11 mouse cellular contexts compared by ENCODE assay signal in the genomic region with DNA sequence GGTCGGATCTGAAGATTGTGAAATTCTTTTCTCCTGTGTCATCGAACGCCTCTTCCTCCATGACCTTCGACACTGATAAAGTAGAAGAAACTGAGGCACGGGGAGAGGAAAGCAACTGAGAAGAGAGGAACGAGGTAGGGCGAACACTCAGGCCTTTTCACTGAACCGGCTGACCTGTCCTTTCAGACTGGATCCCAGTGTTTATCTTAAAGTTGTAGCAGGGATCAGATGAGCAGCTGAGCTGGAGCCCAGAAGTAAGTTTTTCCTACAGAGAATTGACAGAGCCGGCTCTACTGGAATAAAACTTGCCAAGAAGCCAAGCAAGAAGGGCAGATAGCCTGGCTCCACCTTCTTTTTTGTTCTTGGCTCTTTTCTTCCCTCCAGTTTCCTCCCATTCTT. TPM values are rescaled to one million over a fixed set of nuclear protein-coding genes. Genes with fewer than 3 reads are reported as not detected.
A peak's percentile ranks its signal among the peaks of the same experiment; 100 is the strongest.
DNase-seq lines count a peak whose midpoint lies in the region; ATAC-seq and TF ChIP-seq lines count a peak whose summit lies in the region.
"Had no signal": no experiment of that assay in that cellular context is flagged by ENCODE, and none has a peak within 500 bp of the region (broad histone marks: within the 10 kb centered on the region; RNA-seq: fewer than 3 reads in every experiment).

No protein-coding gene starts in this region.

- no peak overlapping the region for H3K9ac ChIP-seq in heart, adult 2 months (ENCODE audit: low read depth, low read length)
- peak overlapping the region; percentile 31; the same call in 1 of the 2 replicates for H3K9ac ChIP-seq in forebrain, embryonic 13.5 days
- H3K9ac ChIP-seq in liver, embryonic 12.5 days = no peak overlapping the region

- DNase-seq in heart, embryonic 10.5 days (ENCODE audit: low spot score) = no peak
- DNase-seq in heart, adult 2 months = no peak
- DNase-seq in 3T3-L1 (ENCODE audit: low read depth, low spot score) = peak; percentile 41
- DNase-seq in thymus, postnatal 10 days (ENCODE audit: low spot score in 2 of 2) = no peak
- no peak for DNase-seq in left cerebral cortex, postnatal 10 days (ENCODE audit: extremely low spot score in 1 of 2, low spot score in 2 of 2)
- DNase-seq in layer of hippocampus, postnatal 10 days (ENCODE audit: low spot score in 2 of 2) = no peak
- DNase-seq: adrenal gland, postnatal 36 days; B cell, adult 2 months had no signal

- no peaks in the 10 kb centered on the region for H3K9me3 ChIP-seq in heart, embryonic 10.5 days
- no peaks in the 10 kb centered on the region for H3K9me3 ChIP-seq in forebrain, embryonic 13.5 days (replicated peaks)
- H3K9me3 ChIP-seq in liver, embryonic 12.5 days (replicated peaks) = no peaks in the 10 kb centered on the region

- intact Hi-C loops in heart, adult 2 months (cut with DNase I) = no loop called here
- intact Hi-C loops in left cerebral cortex, postnatal 10 days (cut with DNase I) = no loop called here

- no peak for ATAC-seq in forebrain, embryonic 13.5 days
- no peak for ATAC-seq in liver, embryonic 12.5 days

- H3K79me2 ChIP-seq in heart, adult 2 months (replicated peaks; ENCODE audit: control insufficient read depth, insufficient read depth, low read length) = no peaks in the 10 kb centered on the region

- no peaks in the 10 kb centered on the region for H3K27me3 ChIP-seq in heart, embryonic 10.5 days (ENCODE audit: insufficient read depth, poor library complexity, severe bottlenecking)
- no peaks in the 10 kb centered on the region for H3K27me3 ChIP-seq in heart, adult 2 months (ENCODE audit: control insufficient read depth, insufficient read depth, low read length)
- no peaks in the 10 kb centered on the region for H3K27me3 ChIP-seq in forebrain, embryonic 13.5 days
- peaks cover 49% of the 10 kb centered on the region for H3K27me3 ChIP-seq in liver, embryonic 12.5 days (replicated peaks)

- WGBS in heart, embryonic 10.5 days = 13% methylated on average over 9 of the region's 9 CpGs
- 52% methylated on average over 9 of the region's 9 CpGs for WGBS in heart, adult 2 months
- 17% methylated on average over 9 of the region's 9 CpGs for WGBS in forebrain, embryonic 13.5 days
- WGBS in liver, embryonic 12.5 days (ENCODE audit: insufficient replicate concordance) = 27% methylated on average over 9 of the region's 9 CpGs

- no peak for TF ChIP-seq EP300 in heart, adult 2 months (IDR thresholded peaks at IDR 0.05; ENCODE audit: insufficient read depth, low read depth, low read length)

- H3K36me3 ChIP-seq in heart, embryonic 10.5 days = peaks cover 10% of the 10 kb centered on the region; the same call in 1 of the 2 replicates
- H3K36me3 ChIP-seq in heart, adult 2 months (ENCODE audit: control insufficient read depth, insufficient read depth, low read length) = no peaks in the 10 kb centered on the region
- 0 out of 2 replicates have a peak, but pooled peaks cover 5% of the 10 kb centered on the region for H3K36me3 ChIP-seq in forebrain, embryonic 13.5 days (ENCODE audit: poor library complexity, severe bottlenecking)
- H3K36me3 ChIP-seq in liver, embryonic 12.5 days = no peaks in the 10 kb centered on the region

- no peak for TF ChIP-seq POLR2A in heart, adult 2 months (IDR thresholded peaks at IDR 0.05; ENCODE audit: insufficient read depth, low read depth, low read length)

- peak overlapping the region; percentile 45 for H3K4me2 ChIP-seq in forebrain, embryonic 13.5 days
- peak overlapping the region; percentile 66 for H3K4me2 ChIP-seq in liver, embryonic 12.5 days

- H3K4me3 ChIP-seq in heart, embryonic 10.5 days = peak overlapping the region; percentile 27; the same call in 1 of the 2 replicates
- H3K4me3 ChIP-seq in heart, adult 2 months = no peak overlapping the region
- 0 out of 2 replicates have a peak overlapping the region, but pooled peaks have one; percentile 11 for H3K4me3 ChIP-seq in forebrain, embryonic 13.5 days
- no peak overlapping the region for H3K4me3 ChIP-seq in liver, embryonic 12.5 days

- peak overlapping the region; percentile 76 for H3K27ac ChIP-seq in heart, embryonic 10.5 days
- H3K27ac ChIP-seq in heart, adult 2 months = no peak overlapping the region; the same call in 1 of the 2 replicates
- peak overlapping the region; percentile 85 for H3K27ac ChIP-seq in forebrain, embryonic 13.5 days
- peak overlapping the region; percentile 88 for H3K27ac ChIP-seq in liver, embryonic 12.5 days

- no peak for TF ChIP-seq CTCF in heart, adult 2 months (IDR thresholded peaks at IDR 0.05)

- peaks cover 52% of the 10 kb centered on the region for H3K4me1 ChIP-seq in heart, embryonic 10.5 days
- H3K4me1 ChIP-seq in heart, adult 2 months (ENCODE audit: control insufficient read depth, insufficient read depth, low read length) = peaks cover 7% of the 10 kb centered on the region
- peaks cover 55% of the 10 kb centered on the region for H3K4me1 ChIP-seq in forebrain, embryonic 13.5 days
- H3K4me1 ChIP-seq in liver, embryonic 12.5 days = peaks cover 90% of the 10 kb centered on the region

RNA-seq across cellular contexts. Expression of a gene that starts 1.6 kb away (rescaled TPM):
- 15.8 and 26.5 TPM in 2 replicates for polyA plus RNA-seq in heart, embryonic 10.5 days (2016; fragmentation: Nextera tagmentation; extraction: Ambion mirVana)
- 10 to 100 TPM; 18.3 to 20.2 TPM for total RNA-seq in heart, adult 2 months (2021)
- polyA plus RNA-seq in heart, adult 2 months (2012; rRNA removed) = 20.3 and 22.2 TPM in 2 replicates
- 104 and 106 TPM in 2 replicates for polyA plus RNA-seq in forebrain, embryonic 13.5 days (2015; fragmentation: Nextera tagmentation; extraction: Ambion mirVana)
- polyA plus RNA-seq in liver, embryonic 12.5 days (2016; fragmentation: Nextera tagmentation; extraction: Ambion mirVana) = 4.7 and 6.4 TPM in 2 replicates
- 100 to 1,000 TPM; 525 to 527 TPM for total RNA-seq in left cerebral cortex, postnatal 10 days (2021)
- total RNA-seq in layer of hippocampus, postnatal 10 days (2021) = 100 to 1,000 TPM; 540 to 617 TPM

RNA-seq across cellular contexts. Expression of a gene that starts 24.5 kb away (rescaled TPM):
- 158 and 165 TPM in 2 replicates for polyA plus RNA-seq in heart, embryonic 10.5 days (2016; fragmentation: Nextera tagmentation; extraction: Ambion mirVana)
- 100 to 1,000 TPM; 102 to 113 TPM for total RNA-seq in heart, adult 2 months (2021)
- 128 and 145 TPM in 2 replicates for polyA plus RNA-seq in heart, adult 2 months (2012; rRNA removed)
- 100.0 and 108 TPM in 2 replicates for polyA plus RNA-seq in forebrain, embryonic 13.5 days (2015; fragmentation: Nextera tagmentation; extraction: Ambion mirVana)
- polyA plus RNA-seq in liver, embryonic 12.5 days (2016; fragmentation: Nextera tagmentation; extraction: Ambion mirVana) = 111 and 119 TPM in 2 replicates
- total RNA-seq in left cerebral cortex, postnatal 10 days (2021) = 10 to 100 TPM; 84.2 to 85.7 TPM
- 10 to 100 TPM; 84.1 to 95.1 TPM for total RNA-seq in layer of hippocampus, postnatal 10 days (2021)

RNA-seq across cellular contexts. Expression of a gene that starts 24.6 kb away (rescaled TPM):
- polyA plus RNA-seq in heart, embryonic 10.5 days (2016; fragmentation: Nextera tagmentation; extraction: Ambion mirVana) = 27.4 and 31.8 TPM in 2 replicates
- 10 to 100 TPM; 27.9 to 32.1 TPM for total RNA-seq in heart, adult 2 months (2021)
- 19.9 and 29.8 TPM in 2 replicates for polyA plus RNA-seq in heart, adult 2 months (2012; rRNA removed)
- 45.9 and 48.6 TPM in 2 replicates for polyA plus RNA-seq in forebrain, embryonic 13.5 days (2015; fragmentation: Nextera tagmentation; extraction: Ambion mirVana)
- 15.1 and 15.7 TPM in 2 replicates for polyA plus RNA-seq in liver, embryonic 12.5 days (2016; fragmentation: Nextera tagmentation; extraction: Ambion mirVana)
- 10 to 100 TPM; 37.9 to 39.8 TPM for total RNA-seq in left cerebral cortex, postnatal 10 days (2021)
- total RNA-seq in layer of hippocampus, postnatal 10 days (2021) = 10 to 100 TPM; 28.4 to 40.6 TPM

RNA-seq across cellular contexts. Expression of a gene that starts 27.2 kb away (rescaled TPM):
- 38.9 and 52.5 TPM in 2 replicates for polyA plus RNA-seq in heart, embryonic 10.5 days (2016; fragmentation: Nextera tagmentation; extraction: Ambion mirVana)
- 10 to 100 TPM; 20.4 to 21.4 TPM for total RNA-seq in heart, adult 2 months (2021)
- 61.4 and 66.4 TPM in 2 replicates for polyA plus RNA-seq in heart, adult 2 months (2012; rRNA removed)
- 6.3 and 6.6 TPM in 2 replicates for polyA plus RNA-seq in forebrain, embryonic 13.5 days (2015; fragmentation: Nextera tagmentation; extraction: Ambion mirVana)
- 14.4 and 15.4 TPM in 2 replicates for polyA plus RNA-seq in liver, embryonic 12.5 days (2016; fragmentation: Nextera tagmentation; extraction: Ambion mirVana)
- total RNA-seq in left cerebral cortex, postnatal 10 days (2021) = 1 to 10 TPM; 2.8 to 3.0 TPM
- 1 to 10 TPM; 2.1 to 2.7 TPM for total RNA-seq in layer of hippocampus, postnatal 10 days (2021)
- total RNA-seq: granulocyte monocyte progenitor cell, adult 5-6 weeks had no signal

RNA-seq across cellular contexts. Expression of a gene that starts 30.6 kb away (rescaled TPM):
- 6.4 and 9.8 TPM in 2 replicates for polyA plus RNA-seq in heart, embryonic 10.5 days (2016; fragmentation: Nextera tagmentation; extraction: Ambion mirVana)
- total RNA-seq in heart, adult 2 months (2021) = under 1 TPM; 0.31 to 0.36 TPM
- polyA plus RNA-seq in heart, adult 2 months (2012; rRNA removed) = 0.51 and 0.82 TPM in 2 replicates
- polyA plus RNA-seq in forebrain, embryonic 13.5 days (2015; fragmentation: Nextera tagmentation; extraction: Ambion mirVana) = 72.6 and 78.8 TPM in 2 replicates
- polyA plus RNA-seq in liver, embryonic 12.5 days (2016; fragmentation: Nextera tagmentation; extraction: Ambion mirVana) = 1.5 and 1.7 TPM in 2 replicates
- 10 to 100 TPM; 74.8 to 82.8 TPM for total RNA-seq in left cerebral cortex, postnatal 10 days (2021)
- 10 to 100 TPM; 72.6 to 76.6 TPM for total RNA-seq in layer of hippocampus, postnatal 10 days (2021)

Comparison
In these comparisons a context has a peak if more than half of its experiments do, and no peak if none do; other contexts are left out.
1. H3K4me3 ChIP-seq: peak in heart, embryonic 10.5 days (single experiment) and forebrain, embryonic 13.5 days (single experiment); none in heart, adult 2 months (single experiment) and liver, embryonic 12.5 days (single experiment).